Comparison of ENCODE assay signal across 22 mouse cellular contexts in the genomic region with DNA sequence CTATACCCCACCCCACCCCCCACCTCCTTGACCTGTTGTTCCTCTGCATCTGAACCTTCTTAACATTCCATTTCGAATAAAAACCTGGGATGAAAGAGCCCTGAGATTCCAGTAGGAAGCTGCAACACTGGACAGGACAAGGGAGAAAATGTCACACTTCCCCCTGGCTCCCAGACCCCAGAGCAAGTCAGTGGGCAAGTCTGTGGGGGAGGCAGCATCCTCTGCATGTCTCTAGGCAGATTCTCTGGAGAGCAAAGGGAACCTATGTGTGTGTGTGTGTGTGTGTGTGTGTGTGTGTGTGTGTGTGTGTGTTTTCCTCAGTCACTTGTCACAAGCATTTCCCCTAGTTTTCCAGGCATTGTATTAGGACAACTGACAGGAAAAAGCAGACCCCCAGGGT.
DNase-seq lines count a peak whose midpoint lies in the region; ATAC-seq lines count a peak whose summit lies in the region.
"Had no signal": no experiment of that assay in that cellular context is flagged by ENCODE, and none has a peak within 500 bp of the region (broad histone marks: within the 10 kb centered on the region; RNA-seq: fewer than 3 reads in every experiment).

No protein-coding gene starts in this region.

- 31% methylated on average over 1 of the region's 1 CpGs for WGBS in forebrain, embryonic 10.5 days
- WGBS in forebrain, embryonic 11.5 days = 35% methylated on average over 1 of the region's 1 CpGs
- 4% methylated on average over 1 of the region's 1 CpGs for WGBS in kidney, embryonic 16.5 days
- WGBS in midbrain, embryonic 11.5 days = 32% methylated on average over 1 of the region's 1 CpGs
- WGBS in midbrain, embryonic 13.5 days = 15% methylated on average over 1 of the region's 1 CpGs

- no peak for DNase-seq in forebrain, embryonic 10.5 days (ENCODE audit: extremely low spot score, low spot score)
- DNase-seq in forebrain, embryonic 11.5 days (ENCODE audit: low spot score) = no peak
- DNase-seq in kidney, adult 18-20 months = no peak
- no peak for DNase-seq in midbrain, embryonic 11.5 days (ENCODE audit: low spot score, missing footprints)
- DNase-seq in cerebellum, adult 8-10 months = no peak
- DNase-seq: adrenal gland, postnatal 25 days; cerebellum, adult 18-20 months; cerebellum, postnatal 10 days; gastrocnemius, postnatal 10 days; heart, adult 18-20 months; heart, postnatal 14 days had no signal

- no peaks in the 10 kb centered on the region for H3K9me3 ChIP-seq in forebrain, embryonic 10.5 days
- no peaks in the 10 kb centered on the region for H3K9me3 ChIP-seq in forebrain, embryonic 11.5 days (ENCODE audit: control insufficient read depth, low read length)
- H3K9me3 ChIP-seq in kidney, embryonic 16.5 days (ENCODE audit: low read length) = no peaks in the 10 kb centered on the region
- no peaks in the 10 kb centered on the region for H3K9me3 ChIP-seq in midbrain, embryonic 11.5 days (ENCODE audit: control insufficient read depth, low read length)
- H3K9me3 ChIP-seq in midbrain, embryonic 13.5 days = no peaks in the 10 kb centered on the region
- H3K9me3 ChIP-seq: embryonic facial prominence, embryonic 15.5 days; forebrain, embryonic 12.5 days; heart, embryonic 10.5 days; heart, embryonic 15.5 days had no signal

- H3K27ac ChIP-seq in forebrain, embryonic 10.5 days = peak overlapping the region; percentile 58; the same call in 1 of the 2 replicates
- no peak overlapping the region for H3K27ac ChIP-seq in forebrain, embryonic 11.5 days (ENCODE audit: low read depth, low read length)
- no peak overlapping the region for H3K27ac ChIP-seq in kidney, embryonic 16.5 days (ENCODE audit: low read length)
- no peak overlapping the region for H3K27ac ChIP-seq in midbrain, embryonic 11.5 days (ENCODE audit: low read depth, low read length)
- no peak overlapping the region for H3K27ac ChIP-seq in midbrain, embryonic 13.5 days
- H3K27ac ChIP-seq: embryonic facial prominence, embryonic 15.5 days; forebrain, embryonic 12.5 days; heart, embryonic 10.5 days; heart, embryonic 15.5 days; hindbrain, embryonic 14.5 days had no signal

- no peak overlapping the region for H3K9ac ChIP-seq in forebrain, embryonic 11.5 days (ENCODE audit: low read length)
- no peak overlapping the region for H3K9ac ChIP-seq in kidney, embryonic 16.5 days (replicated peaks; ENCODE audit: low read length)
- no peak overlapping the region for H3K9ac ChIP-seq in midbrain, embryonic 11.5 days (ENCODE audit: low read length)
- H3K9ac ChIP-seq in midbrain, embryonic 13.5 days (replicated peaks) = no peak overlapping the region
- H3K9ac ChIP-seq: embryonic facial prominence, embryonic 15.5 days; forebrain, embryonic 12.5 days; heart, embryonic 15.5 days; hindbrain, embryonic 14.5 days had no signal

- no peak for ATAC-seq in forebrain, embryonic 11.5 days (replicated peaks; ENCODE audit: low FRiP score)
- peak; percentile 67; the same call in 1 of the 2 replicates for ATAC-seq in kidney, embryonic 16.5 days (ENCODE audit: low FRiP score, low TSS enrichment)
- ATAC-seq in midbrain, embryonic 11.5 days (ENCODE audit: low FRiP score) = 0 out of 2 replicates have a peak, but pooled peaks have one; percentile 14
- no peak for ATAC-seq in midbrain, embryonic 13.5 days
- ATAC-seq: forebrain, embryonic 16.5 days; Patski had no signal

- no peak overlapping the region for H3K4me3 ChIP-seq in forebrain, embryonic 10.5 days
- no peak overlapping the region for H3K4me3 ChIP-seq in forebrain, embryonic 11.5 days (ENCODE audit: low read depth, low read length)
- no peak overlapping the region for H3K4me3 ChIP-seq in kidney, embryonic 16.5 days (ENCODE audit: low read length)
- no peak overlapping the region for H3K4me3 ChIP-seq in midbrain, embryonic 11.5 days (ENCODE audit: low read depth, low read length)
- no peak overlapping the region for H3K4me3 ChIP-seq in midbrain, embryonic 13.5 days (replicated peaks)
- H3K4me3 ChIP-seq: embryonic facial prominence, embryonic 15.5 days; erythroblast, embryonic 14.5 days; forebrain, embryonic 12.5 days; heart, embryonic 10.5 days; heart, embryonic 15.5 days had no signal

- no peaks in the 10 kb centered on the region for H3K27me3 ChIP-seq in forebrain, embryonic 10.5 days (ENCODE audit: poor library complexity, severe bottlenecking)
- no peaks in the 10 kb centered on the region for H3K27me3 ChIP-seq in forebrain, embryonic 11.5 days (ENCODE audit: control insufficient read depth, insufficient read depth, low read length)
- H3K27me3 ChIP-seq in kidney, embryonic 16.5 days (ENCODE audit: insufficient read depth, low read length) = no peaks in the 10 kb centered on the region
- no peaks in the 10 kb centered on the region for H3K27me3 ChIP-seq in midbrain, embryonic 11.5 days (ENCODE audit: control insufficient read depth, insufficient read depth, low read length)
- H3K27me3 ChIP-seq in midbrain, embryonic 13.5 days = no peaks in the 10 kb centered on the region
- H3K27me3 ChIP-seq: CH12.LX; embryonic facial prominence, embryonic 15.5 days; forebrain, embryonic 12.5 days; heart, embryonic 15.5 days had no signal

- no peaks in the 10 kb centered on the region for H3K36me3 ChIP-seq in forebrain, embryonic 10.5 days (replicated peaks)
- no peaks in the 10 kb centered on the region for H3K36me3 ChIP-seq in forebrain, embryonic 11.5 days (ENCODE audit: control insufficient read depth, insufficient read depth, low read length)
- H3K36me3 ChIP-seq in kidney, embryonic 16.5 days (ENCODE audit: insufficient read depth, low read length) = no peaks in the 10 kb centered on the region
- no peaks in the 10 kb centered on the region for H3K36me3 ChIP-seq in midbrain, embryonic 11.5 days (ENCODE audit: control insufficient read depth, insufficient read depth, low read length)
- no peaks in the 10 kb centered on the region for H3K36me3 ChIP-seq in midbrain, embryonic 13.5 days
- H3K36me3 ChIP-seq: embryonic facial prominence, embryonic 15.5 days; forebrain, embryonic 12.5 days; heart, embryonic 10.5 days; heart, embryonic 15.5 days had no signal

- H3K4me2 ChIP-seq in forebrain, embryonic 11.5 days (ENCODE audit: low read depth, low read length, severe bottlenecking) = no peak overlapping the region
- no peak overlapping the region for H3K4me2 ChIP-seq in kidney, embryonic 16.5 days (replicated peaks; ENCODE audit: low read depth, low read length)
- H3K4me2 ChIP-seq in midbrain, embryonic 11.5 days = no peak overlapping the region
- H3K4me2 ChIP-seq in midbrain, embryonic 13.5 days (replicated peaks) = no peak overlapping the region
- H3K4me2 ChIP-seq: embryonic facial prominence, embryonic 15.5 days; forebrain, embryonic 12.5 days; heart, embryonic 15.5 days; hindbrain, embryonic 14.5 days had no signal

- H3K4me1 ChIP-seq in forebrain, embryonic 10.5 days = peaks cover 8% of the 10 kb centered on the region
- H3K4me1 ChIP-seq in forebrain, embryonic 11.5 days (replicated peaks; ENCODE audit: control insufficient read depth, insufficient read depth, low read length) = no peaks in the 10 kb centered on the region
- 0 out of 2 replicates have a peak, but pooled peaks cover 5% of the 10 kb centered on the region for H3K4me1 ChIP-seq in kidney, embryonic 16.5 days (ENCODE audit: insufficient read depth, low read length)
- no peaks in the 10 kb centered on the region for H3K4me1 ChIP-seq in midbrain, embryonic 11.5 days (ENCODE audit: control insufficient read depth, insufficient read depth, low read length)
- H3K4me1 ChIP-seq in midbrain, embryonic 13.5 days (replicated peaks) = no peaks in the 10 kb centered on the region
- H3K4me1 ChIP-seq: forebrain, embryonic 12.5 days; heart, embryonic 15.5 days had no signal

Comparison
In these comparisons a context has a peak if more than half of its experiments do, and no peak if none do; other contexts are left out.
1. ATAC-seq: peak in kidney, embryonic 16.5 days (single experiment) and midbrain, embryonic 11.5 days (single experiment); none in forebrain, embryonic 11.5 days (single experiment) and midbrain, embryonic 13.5 days (single experiment).